Mouse (Mus musculus): ENCODE data around the gene Suz12.

DNA sequence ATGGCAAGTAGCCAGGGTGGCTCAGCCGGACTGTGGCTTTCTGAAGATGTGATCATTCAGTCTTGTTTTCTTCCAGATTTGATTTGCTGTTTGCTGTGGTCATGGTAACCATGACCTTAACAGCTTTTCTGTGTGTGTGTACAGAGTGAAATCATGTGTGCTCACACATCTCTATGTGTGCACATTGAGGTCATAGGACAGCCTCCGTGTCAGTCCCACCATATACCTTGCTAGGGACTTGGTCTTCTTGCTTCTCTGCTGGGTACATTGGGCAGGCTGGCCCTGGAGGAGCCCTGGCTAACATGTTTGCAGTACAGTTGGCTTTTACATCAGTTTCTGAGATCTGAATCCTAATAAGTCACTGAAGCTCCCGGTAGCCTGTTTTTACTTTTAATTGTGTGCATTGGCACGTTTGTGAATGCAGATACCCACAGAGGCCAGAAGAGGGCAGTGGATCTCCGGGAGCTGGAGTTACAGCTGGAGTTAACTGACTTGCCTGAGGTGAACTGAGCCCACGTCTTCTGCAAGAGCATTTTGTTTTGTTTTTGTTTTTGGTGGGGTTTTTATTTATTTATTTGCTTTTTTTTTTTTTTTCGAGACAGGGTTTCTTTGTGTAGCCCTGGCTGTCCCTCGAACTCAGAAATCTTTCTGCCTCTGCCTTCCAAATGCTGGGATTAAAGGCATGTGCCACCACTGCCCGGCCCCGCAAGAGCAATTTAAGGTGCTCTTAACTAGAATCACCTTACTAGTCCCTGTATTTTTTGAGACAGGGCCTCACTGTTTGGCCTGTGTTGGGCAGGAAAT lies 49.9 kb downstream of the Suz12 start:
- TF ChIP-seq POLR2A (IDR thresholded peaks at IDR 0.05; ENCODE audit: low read depth, low read length) (no peak), CTCF (IDR thresholded peaks at IDR 0.05; ENCODE audit: extremely low read depth, insufficient read length, insufficient replicate concordance, low read depth, low read length) (peak; percentile 75; the same call in 1 of the 2 replicates)
